Mouse (Mus musculus) lung, embryonic 16.5 days (tissue): Measurements from ENCODE around the gene Specc1. TPM values are rescaled to one million over a fixed set of nuclear protein-coding genes. Genes with fewer than 3 reads are reported as not detected.
A peak's percentile ranks its signal among the peaks of the same experiment; 100 is the strongest.

Experiments
- ATAC-seq: fragments of 200-750 bp; cut with Nextera tagmentation; 2 replicates; pipeline ENCODE4 v1.8.0; 2017; ENCODE audit warnings: low read depth, mild to moderate bottlenecking, moderate library complexity
- H3K27ac ChIP-seq: fragments of 300-500 bp; sonication (generic); 2 replicates; pipeline ENCODE4 v1.5.1; 2014; ENCODE audit warnings: mild to moderate bottlenecking, control low read depth, low read length
- H3K27me3 ChIP-seq: fragments of 300-500 bp; sonication (generic); 2 replicates; pipeline ENCODE4 v1.6.1; 2014; ENCODE audit warnings: low read depth, low read length, mixed read lengths; ENCODE audit not compliant: control insufficient read depth, insufficient read depth
- H3K36me3 ChIP-seq: fragments of 300-500 bp; sonication (generic); 2 replicates; pipeline ENCODE4 v1.6.1; 2014; ENCODE audit warnings: low read length; ENCODE audit not compliant: control insufficient read depth, insufficient read depth
- H3K4me1 ChIP-seq: fragments of 300-500 bp; sonication (generic); replicated peaks from 2 replicates; pipeline ENCODE4 v1.6.1; 2014; ENCODE audit warnings: low read length, mixed read lengths; ENCODE audit not compliant: control insufficient read depth, insufficient read depth
- H3K4me2 ChIP-seq: fragments of 300-500 bp; sonication (generic); 2 replicates; pipeline ENCODE4 v1.6.1; 2014; ENCODE audit warnings: low read depth, low read length, control low read depth
- H3K4me3 ChIP-seq: fragments of 300-500 bp; sonication (generic); 2 replicates; pipeline ENCODE4 v1.5.1; 2014; ENCODE audit warnings: mild to moderate bottlenecking, low read length, control low read depth
- H3K9ac ChIP-seq: fragments of 300-500 bp; sonication (generic); 2 replicates; pipeline ENCODE4 v1.6.1; 2014; ENCODE audit warnings: low read length, control low read depth
- H3K9me3 ChIP-seq: fragments of 300-500 bp; sonication (generic); 2 replicates; pipeline ENCODE4 v1.6.1; 2016; ENCODE audit warnings: low read length; ENCODE audit not compliant: control insufficient read depth
- WGBS: fragments of 180-500 bp; shearing (Covaris S2); extraction: QIAGEN DNeasy Blood & Tissue Kit; methylation state at CpG from one replicate; pipeline ENCODE4 v1.1.7; 2014; 5-methylcytosine and 5-hydroxymethylcytosine counted together
- polyA plus RNA-seq: library from polyadenylated mRNA; unstranded; fragments of >200 nt; fragmentation: Nextera tagmentation; extraction: Ambion mirVana; gene quantifications from 2 replicates; pipeline ENCODE4 v1.2.1, GENCODE M21; 2015

The Specc1 gene
- 9.7 and 12.7 TPM in 2 replicates for polyA plus RNA-seq

GRCm38 (mm10) chr11:61956572-61957295 lies at the start of gene Specc1:
TSS of gene Specc1 (plus strand) at chr11:61956763.
- H3K4me3 ChIP-seq: peak within 1 kb of the TSS; percentile 63
- H3K27me3 ChIP-seq: peaks cover 14% of the 10 kb centered on the region
- under 1% methylated on average over 58 of the region's 58 CpGs for WGBS
- H3K4me1 ChIP-seq: peaks cover 5% of the 10 kb centered on the region; the same call in 1 of the 2 replicates
- no peaks in the 10 kb centered on the region for H3K9me3 ChIP-seq
- no peaks in the 10 kb centered on the region for H3K36me3 ChIP-seq
- peak within 1 kb of the TSS; percentile 55 for H3K9ac ChIP-seq
- ATAC-seq: peak; percentile 93
- H3K27ac ChIP-seq: no peak within 1 kb of the TSS
- H3K4me2 ChIP-seq: peak within 1 kb of the TSS; percentile 90

DNA sequence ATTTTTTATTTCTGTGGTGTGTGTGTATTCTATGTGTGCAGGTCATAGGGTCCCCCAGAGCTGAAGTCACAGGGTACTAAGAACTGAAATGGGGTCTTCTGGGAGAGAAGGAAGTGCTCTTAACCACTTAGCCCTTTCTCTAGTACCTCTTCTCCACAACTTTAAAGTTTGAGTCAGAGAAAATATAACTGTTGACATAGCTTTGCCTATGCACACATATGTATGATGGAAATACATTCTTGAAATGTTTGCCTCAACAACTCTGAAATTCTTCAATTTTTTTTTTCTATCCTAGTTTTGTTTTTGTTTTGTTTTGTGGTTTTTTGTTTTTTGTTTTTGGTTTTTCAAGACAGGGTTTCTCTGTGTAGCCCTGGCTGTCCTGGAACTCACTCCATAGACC lies 48.2 kb upstream of the Specc1 start:
- Histone ChIP-seq H3K9me3 (no peaks in the 10 kb centered on the region), H3K27me3 (no peaks in the 10 kb centered on the region), H3K4me1 (no peaks in the 10 kb centered on the region), H3K36me3 (peaks cover 27% of the 10 kb centered on the region), H3K9ac (no peak overlapping the region), H3K4me3 (no peak overlapping the region), H3K4me2 (no peak overlapping the region), H3K27ac (no peak overlapping the region)
- no peak for ATAC-seq

DNA sequence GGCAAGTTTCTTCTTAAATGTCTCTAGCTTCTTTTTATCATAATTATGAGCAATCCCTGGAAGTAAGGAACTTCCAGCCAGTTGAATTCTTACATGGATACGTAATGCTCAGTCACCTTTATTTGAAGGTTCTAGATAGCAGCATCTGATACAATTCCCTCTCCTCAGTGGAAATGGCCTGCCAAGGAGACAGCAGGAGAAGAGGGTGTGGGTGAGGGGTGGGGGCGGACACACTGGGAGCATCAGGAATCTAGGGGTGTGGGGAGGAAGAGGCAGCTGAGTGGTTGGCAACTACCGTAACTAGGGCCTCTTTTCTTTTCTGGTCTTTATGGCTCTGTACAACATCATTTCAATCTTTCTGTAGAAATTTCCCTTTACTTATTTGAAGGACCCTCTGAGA lies 36.9 kb upstream of the Specc1 start:
- no peak overlapping the region for H3K4me3 ChIP-seq
- H3K9me3 ChIP-seq: no peaks in the 10 kb centered on the region
- no peaks in the 10 kb centered on the region for H3K4me1 ChIP-seq
- no peak overlapping the region for H3K9ac ChIP-seq
- H3K27ac ChIP-seq: no peak overlapping the region
- no peak overlapping the region for H3K4me2 ChIP-seq
- H3K36me3 ChIP-seq: peaks cover 19% of the 10 kb centered on the region
- ATAC-seq: no peak
- WGBS: 97% methylated on average over 3 of the region's 3 CpGs
- H3K27me3 ChIP-seq: no peaks in the 10 kb centered on the region

DNA sequence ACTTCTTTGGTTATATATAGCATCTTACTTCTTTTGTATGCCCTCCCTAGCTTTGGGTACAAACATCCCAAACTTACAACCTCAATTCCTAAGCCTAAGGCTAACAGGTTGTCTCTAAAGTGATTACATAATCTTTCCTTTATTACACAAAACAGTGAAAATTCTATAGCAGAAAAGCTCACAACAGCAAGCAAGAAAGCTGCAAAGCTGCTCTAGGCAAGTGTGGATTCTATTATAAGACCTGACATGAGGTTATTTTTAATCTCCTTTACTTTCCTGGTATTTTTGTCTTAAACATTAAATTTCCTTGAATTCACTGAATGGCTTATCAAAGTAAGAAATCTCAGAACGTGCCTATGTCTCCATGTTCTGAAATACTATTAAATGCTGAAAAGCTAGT lies 33.3 kb upstream of the Specc1 start:
- H3K27ac ChIP-seq: no peak overlapping the region
- no peaks in the 10 kb centered on the region; the same call in 1 of the 2 replicates for H3K4me1 ChIP-seq
- no peak overlapping the region for H3K4me3 ChIP-seq
- no peak for ATAC-seq
- no peaks in the 10 kb centered on the region for H3K9me3 ChIP-seq
- no peak overlapping the region for H3K4me2 ChIP-seq
- H3K9ac ChIP-seq: no peak overlapping the region
- H3K36me3 ChIP-seq: peaks cover 3% of the 10 kb centered on the region; the same call in 1 of the 2 replicates
- H3K27me3 ChIP-seq: no peaks in the 10 kb centered on the region
- WGBS: 70% methylated on average over 1 of the region's 1 CpGs

GRCm38 (mm10) chr11:61929323-61930097 lies 27.1 kb upstream of the Specc1 start:
- H3K27ac ChIP-seq: peak overlapping the region; percentile 94
- peak; percentile 71 for ATAC-seq
- peaks cover 3% of the 10 kb centered on the region for H3K4me1 ChIP-seq
- H3K9me3 ChIP-seq: no peaks in the 10 kb centered on the region
- H3K27me3 ChIP-seq: no peaks in the 10 kb centered on the region
- H3K9ac ChIP-seq: peak overlapping the region; percentile 90
- peak overlapping the region; percentile 65 for H3K4me2 ChIP-seq
- H3K36me3 ChIP-seq: no peaks in the 10 kb centered on the region
- peak overlapping the region; percentile 81 for H3K4me3 ChIP-seq
- WGBS: 1% methylated on average over 43 of the region's 47 CpGs

- Histone ChIP-seq H3K9me3 (no peaks in the 10 kb centered on the region), H3K36me3 (no peaks in the 10 kb centered on the region), H3K4me2 (peak within 1 kb of the TSS; percentile 66), H3K4me3 (peak within 1 kb of the TSS; percentile 81), H3K27me3 (no peaks in the 10 kb centered on the region), H3K27ac (peak within 1 kb of the TSS; percentile 95), H3K9ac (peak within 1 kb of the TSS; percentile 90), H3K4me1 (peaks cover 3% of the 10 kb centered on the region)
- peak; percentile 99 for ATAC-seq
- WGBS: under 1% methylated on average over 41 of the region's 43 CpGs
Observed at GRCm38 (mm10) chr11:61930098-61930517, 26.5 kb upstream of the Specc1 start, which contains the start of gene Akap10. TSS of gene Akap10 (minus strand) at chr11:61930252.

GRCm38 (mm10) chr11:61930640-61931586 lies 25.6 kb upstream of the Specc1 start:
- Histone ChIP-seq H3K27ac (peak overlapping the region; percentile 95), H3K9me3 (no peaks in the 10 kb centered on the region), H3K27me3 (no peaks in the 10 kb centered on the region), H3K4me2 (peak overlapping the region; percentile 66), H3K36me3 (no peaks in the 10 kb centered on the region), H3K4me3 (peak overlapping the region; percentile 81), H3K4me1 (peaks cover 3% of the 10 kb centered on the region), H3K9ac (peak overlapping the region; percentile 90)
- 17% methylated on average over 11 of the region's 11 CpGs for WGBS
- ATAC-seq: peak; percentile 7; the same call in 1 of the 2 replicates

GRCm38 (mm10) chr11:61937761-61938160 lies 18.8 kb upstream of the Specc1 start:
- Histone ChIP-seq H3K4me2 (no peak overlapping the region), H3K36me3 (no peaks in the 10 kb centered on the region), H3K4me3 (no peak overlapping the region), H3K27ac (no peak overlapping the region), H3K27me3 (no peaks in the 10 kb centered on the region), H3K9ac (no peak overlapping the region), H3K9me3 (no peaks in the 10 kb centered on the region), H3K4me1 (no peaks in the 10 kb centered on the region)
- ATAC-seq: no peak
- WGBS: 81% methylated on average over 1 of the region's 1 CpGs
